Mouse (Mus musculus): Measurements from ENCODE around the gene Lpp. TPM values are rescaled to one million over a fixed set of nuclear protein-coding genes. Genes with fewer than 3 reads are reported as not detected.

Gene Lpp
- total and polyA plus RNA-seq, 3 experiments = 7.7 to 25.1 (median 23.6) TPM

DNA sequence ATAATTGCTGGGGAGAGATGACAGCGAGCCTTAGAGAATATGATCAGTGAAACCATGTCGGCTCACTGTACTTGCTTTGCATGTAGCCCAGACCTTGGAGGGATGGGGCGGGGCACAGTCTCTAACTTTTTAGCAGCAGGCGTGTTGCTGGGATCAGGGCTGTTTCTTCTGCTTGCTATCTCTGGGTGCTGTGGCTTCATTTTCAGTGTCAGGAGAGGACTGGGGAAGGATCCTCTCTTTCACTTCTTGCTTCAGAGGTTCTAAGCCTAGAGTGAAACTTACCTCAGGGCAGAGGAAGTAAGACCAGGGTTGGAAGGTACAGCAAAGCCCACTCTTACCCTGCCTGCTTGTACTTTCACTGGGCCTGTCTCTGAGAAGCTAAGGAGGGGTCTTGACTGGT is 210.0 kb downstream of the Lpp start:
- no peak overlapping the region for H3K27ac ChIP-seq
- WGBS = 83% methylated on average over 4 of the region's 4 CpGs
- H3K79me2 ChIP-seq (replicated peaks; ENCODE audit: control insufficient read depth, insufficient read depth, low read length) = no peaks in the 10 kb centered on the region; the same call in 1 of the 2 replicates
- H3K36me3 ChIP-seq (ENCODE audit: control insufficient read depth, insufficient read depth, low read length) = no peaks in the 10 kb centered on the region; the same call in 1 of the 2 replicates
- no peak for DNase-seq
- no peak overlapping the region for H3K4me3 ChIP-seq
- H3K4me1 ChIP-seq (ENCODE audit: control insufficient read depth, insufficient read depth, low read length) = no peaks in the 10 kb centered on the region
- no peaks in the 10 kb centered on the region for H3K27me3 ChIP-seq (ENCODE audit: control insufficient read depth, insufficient read depth, low read length)
- H3K9ac ChIP-seq (ENCODE audit: low read depth, low read length) = no peak overlapping the region
- intact Hi-C loops (cut with DNase I) = no loop called here
- TF ChIP-seq POLR2A (IDR thresholded peaks at IDR 0.05; ENCODE audit: insufficient read depth, low read depth, low read length) (no peak), EP300 (IDR thresholded peaks at IDR 0.05; ENCODE audit: insufficient read depth, low read depth, low read length) (no peak)

DNA sequence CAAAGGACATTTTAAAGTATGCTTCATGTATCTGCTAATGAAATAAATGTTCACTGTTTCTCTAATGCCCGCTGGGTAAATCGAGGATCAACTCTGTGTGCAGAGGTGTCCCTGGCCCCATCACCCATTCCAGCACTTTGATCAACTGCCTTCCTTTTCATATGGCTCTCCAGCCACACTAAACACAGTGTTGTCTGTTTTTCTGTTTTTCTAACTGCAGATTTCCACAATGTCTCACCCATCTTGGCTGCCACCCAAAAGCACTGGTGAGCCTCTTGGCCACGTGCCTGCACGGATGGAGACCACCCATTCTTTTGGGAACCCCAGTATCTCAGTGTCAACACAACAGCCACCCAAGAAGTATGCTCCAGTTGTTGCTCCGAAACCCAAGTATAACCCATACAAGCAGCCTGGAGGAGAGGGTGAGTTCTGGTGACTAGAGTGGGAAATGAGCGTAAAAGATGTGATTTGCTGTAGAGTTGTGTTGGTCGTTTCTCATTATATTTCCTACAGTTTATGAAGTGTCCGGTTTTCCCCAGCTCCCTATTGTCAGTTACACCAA is 214.7 kb downstream of the Lpp start:
- Histone ChIP-seq H3K4me3 (no peak overlapping the region), H3K36me3 (ENCODE audit: control insufficient read depth, insufficient read depth, low read length) (no peaks in the 10 kb centered on the region), H3K4me1 (ENCODE audit: control insufficient read depth, insufficient read depth, low read length) (peaks cover 2% of the 10 kb centered on the region; the same call in 1 of the 2 replicates), H3K27me3 (ENCODE audit: control insufficient read depth, insufficient read depth, low read length) (no peaks in the 10 kb centered on the region), H3K27ac (no peak overlapping the region), H3K9ac (ENCODE audit: low read depth, low read length) (no peak overlapping the region), H3K79me2 (replicated peaks; ENCODE audit: control insufficient read depth, insufficient read depth, low read length) (no peaks in the 10 kb centered on the region; the same call in 1 of the 2 replicates)
- WGBS = 78% methylated on average over 8 of the region's 8 CpGs
- no peak for TF ChIP-seq POLR2A (IDR thresholded peaks at IDR 0.05; ENCODE audit: insufficient read depth, low read depth, low read length)
- no peak for TF ChIP-seq EP300 (IDR thresholded peaks at IDR 0.05; ENCODE audit: insufficient read depth, low read depth, low read length)
- DNase-seq = no peak
- intact Hi-C loops (cut with DNase I) = no loop called here

DNA sequence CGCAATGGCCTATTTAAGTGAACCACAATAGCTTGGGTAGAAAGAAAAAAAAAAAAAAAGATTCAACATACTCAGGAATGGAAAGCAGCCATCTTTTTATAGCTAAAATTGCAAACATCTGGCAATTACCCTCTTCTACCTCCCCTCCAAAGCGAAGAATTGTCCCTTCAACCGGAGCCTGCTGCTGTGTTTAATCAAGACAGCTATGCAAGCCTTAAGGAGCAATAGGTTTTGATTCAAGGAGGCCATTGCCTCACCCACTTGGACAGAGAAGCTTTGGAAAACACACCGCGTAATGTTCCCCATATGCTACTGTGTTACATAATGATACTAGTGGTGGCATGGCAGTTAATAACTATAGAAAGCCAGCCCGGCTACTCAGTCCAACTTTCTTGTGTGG is 226.2 kb downstream of the Lpp start:
- Histone ChIP-seq H3K27me3 (ENCODE audit: control insufficient read depth, insufficient read depth, low read length) (no peaks in the 10 kb centered on the region), H3K4me3 (no peak overlapping the region), H3K9ac (ENCODE audit: low read depth, low read length) (no peak overlapping the region), H3K36me3 (ENCODE audit: control insufficient read depth, insufficient read depth, low read length) (0 out of 2 replicates have a peak, but pooled peaks cover 3% of the 10 kb centered on the region), H3K4me1 (ENCODE audit: control insufficient read depth, insufficient read depth, low read length) (peaks cover 2% of the 10 kb centered on the region), H3K79me2 (replicated peaks; ENCODE audit: control insufficient read depth, insufficient read depth, low read length) (0 out of 2 replicates have a peak, but pooled peaks cover 2% of the 10 kb centered on the region), H3K27ac (no peak overlapping the region)
- no peak for DNase-seq
- 96% methylated on average over 6 of the region's 6 CpGs for WGBS
- TF ChIP-seq POLR2A (IDR thresholded peaks at IDR 0.05; ENCODE audit: insufficient read depth, low read depth, low read length) (no peak), EP300 (IDR thresholded peaks at IDR 0.05; ENCODE audit: insufficient read depth, low read depth, low read length) (no peak)
- intact Hi-C loops (cut with DNase I) = no loop called here

DNA sequence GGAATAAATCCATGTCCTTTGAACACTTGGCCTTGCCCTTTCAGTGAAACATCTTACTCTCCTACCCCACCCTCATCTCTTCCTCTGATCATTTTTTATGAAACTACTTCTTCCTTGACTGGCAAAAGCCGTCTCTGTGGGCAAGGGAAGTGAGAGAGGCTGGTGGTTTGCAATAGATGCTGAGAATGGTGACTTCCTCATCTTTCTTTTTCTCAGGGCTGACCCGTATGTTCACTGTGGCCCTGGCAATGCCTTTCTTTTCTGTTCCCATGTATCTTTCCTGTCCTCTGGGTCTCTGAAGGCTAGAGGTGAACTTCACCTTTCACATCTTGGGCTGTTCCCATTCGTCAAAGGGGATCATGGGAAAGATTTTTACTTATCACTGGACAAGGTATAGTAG is 226.7 kb downstream of the Lpp start:
- DNase-seq = peak in 1 of 2 experiments; percentile 39
- TF ChIP-seq POLR2A (IDR thresholded peaks at IDR 0.05; ENCODE audit: insufficient read depth, low read depth, low read length) (no peak), EP300 (IDR thresholded peaks at IDR 0.05; ENCODE audit: insufficient read depth, low read depth, low read length) (no peak), CTCF (IDR thresholded peaks at IDR 0.05) (no peak)
- H3K4me3 ChIP-seq = no peak overlapping the region
- 0 out of 2 replicates have a peak, but pooled peaks cover 3% of the 10 kb centered on the region for H3K36me3 ChIP-seq (ENCODE audit: control insufficient read depth, insufficient read depth, low read length)
- H3K79me2 ChIP-seq (replicated peaks; ENCODE audit: control insufficient read depth, insufficient read depth, low read length) = 0 out of 2 replicates have a peak, but pooled peaks cover 2% of the 10 kb centered on the region
- WGBS = 75% methylated on average over 3 of the region's 3 CpGs
- no peak overlapping the region for H3K9ac ChIP-seq (ENCODE audit: low read depth, low read length)
- intact Hi-C loops (cut with DNase I) = no loop called here
- no peak overlapping the region for H3K27ac ChIP-seq
- H3K27me3 ChIP-seq (ENCODE audit: control insufficient read depth, insufficient read depth, low read length) = no peaks in the 10 kb centered on the region
- peaks cover 2% of the 10 kb centered on the region for H3K4me1 ChIP-seq (ENCODE audit: control insufficient read depth, insufficient read depth, low read length)

DNA sequence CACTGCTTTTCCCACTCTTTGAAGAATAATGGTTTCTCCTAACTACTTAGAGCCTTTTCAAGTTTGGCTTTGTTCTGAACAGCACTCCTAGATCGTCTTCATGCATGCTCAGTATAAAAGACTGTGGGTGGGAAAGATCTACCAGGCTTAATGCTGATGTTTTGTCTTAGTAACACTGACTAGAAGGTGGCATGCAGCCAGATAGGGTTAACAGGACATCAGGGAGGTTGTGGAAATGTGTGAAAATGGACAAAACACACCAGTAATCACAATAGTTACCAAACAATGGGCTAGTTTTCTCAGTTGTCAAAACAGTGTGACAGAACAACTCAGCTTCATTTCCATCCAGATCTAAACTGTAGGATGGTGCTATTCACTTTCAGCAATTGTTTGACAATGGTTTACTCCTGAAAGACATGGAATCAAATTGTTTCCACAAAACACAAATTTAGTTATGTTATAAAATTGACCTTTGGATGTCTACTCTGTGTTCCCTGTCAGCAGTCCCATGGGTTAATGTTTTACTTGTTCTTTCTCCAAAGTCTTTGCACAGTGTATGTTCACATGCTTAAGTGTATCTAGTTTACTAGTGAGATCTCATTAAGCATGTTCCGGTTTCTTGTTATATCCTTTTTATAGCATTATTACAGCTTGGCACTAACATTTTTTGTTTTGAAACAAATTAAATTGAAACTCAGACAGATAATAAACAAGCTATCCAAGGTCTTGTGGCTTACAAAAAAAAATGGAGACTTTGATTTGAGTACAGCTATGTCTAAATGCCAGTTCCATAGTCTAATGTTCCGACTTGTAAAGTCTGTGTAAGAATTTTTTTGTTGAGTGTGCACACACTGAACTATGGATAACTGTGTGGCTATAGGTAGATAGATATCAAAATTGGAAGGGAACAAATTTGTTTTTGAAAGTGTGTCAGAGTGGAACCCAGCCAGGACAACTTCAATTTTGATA is 229.2 kb downstream of the Lpp start:
- H3K27ac ChIP-seq = no peak overlapping the region
- no peak overlapping the region for H3K9ac ChIP-seq (ENCODE audit: low read depth, low read length)
- no peak overlapping the region for H3K4me3 ChIP-seq
- WGBS = 80% methylated on average over 3 of the region's 3 CpGs
- H3K27me3 ChIP-seq (ENCODE audit: control insufficient read depth, insufficient read depth, low read length) = no peaks in the 10 kb centered on the region
- peaks cover 2% of the 10 kb centered on the region for H3K4me1 ChIP-seq (ENCODE audit: control insufficient read depth, insufficient read depth, low read length)
- H3K79me2 ChIP-seq (replicated peaks; ENCODE audit: control insufficient read depth, insufficient read depth, low read length) = no peaks in the 10 kb centered on the region
- no peak for TF ChIP-seq EP300 (IDR thresholded peaks at IDR 0.05; ENCODE audit: insufficient read depth, low read depth, low read length)
- TF ChIP-seq POLR2A (IDR thresholded peaks at IDR 0.05; ENCODE audit: insufficient read depth, low read depth, low read length) = no peak
- no peak for TF ChIP-seq CTCF (IDR thresholded peaks at IDR 0.05)
- no peak for DNase-seq
- intact Hi-C loops (cut with DNase I) = no loop called here
- 0 out of 2 replicates have a peak, but pooled peaks cover 3% of the 10 kb centered on the region for H3K36me3 ChIP-seq (ENCODE audit: control insufficient read depth, insufficient read depth, low read length)

DNA sequence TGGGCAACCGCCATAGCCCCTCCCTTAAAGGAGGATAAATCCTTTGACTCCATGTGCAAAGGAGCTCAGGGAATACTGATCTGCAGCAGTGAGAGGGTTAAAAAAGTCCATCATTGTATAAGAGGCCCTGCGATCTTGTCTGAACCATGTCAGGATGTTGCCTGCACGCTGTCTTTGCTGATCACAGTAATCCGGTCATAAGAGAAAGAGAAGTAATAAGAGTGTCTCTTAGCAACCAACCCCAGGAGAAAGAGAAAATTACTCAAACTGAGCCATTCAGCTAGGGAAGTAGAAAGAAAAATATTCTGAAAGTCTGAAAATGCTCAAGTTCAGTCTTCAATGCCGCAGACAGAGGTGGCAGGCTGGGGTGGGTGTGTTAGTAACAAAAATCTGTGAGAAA is 231.0 kb downstream of the Lpp start:
- H3K4me3 ChIP-seq = no peak overlapping the region
- H3K4me1 ChIP-seq (ENCODE audit: control insufficient read depth, insufficient read depth, low read length) = peaks cover 8% of the 10 kb centered on the region
- no peak for TF ChIP-seq EP300 (IDR thresholded peaks at IDR 0.05; ENCODE audit: insufficient read depth, low read depth, low read length)
- TF ChIP-seq CTCF (IDR thresholded peaks at IDR 0.05) = no peak
- TF ChIP-seq POLR2A (IDR thresholded peaks at IDR 0.05; ENCODE audit: insufficient read depth, low read depth, low read length) = no peak
- DNase-seq = no peak
- peaks cover 12% of the 10 kb centered on the region for H3K36me3 ChIP-seq (ENCODE audit: control insufficient read depth, insufficient read depth, low read length)
- H3K9ac ChIP-seq (ENCODE audit: low read depth, low read length) = no peak overlapping the region
- no peaks in the 10 kb centered on the region for H3K27me3 ChIP-seq (ENCODE audit: control insufficient read depth, insufficient read depth, low read length)
- no peak overlapping the region for H3K27ac ChIP-seq
- intact Hi-C loops (cut with DNase I) = no loop called here
- WGBS = 70% methylated on average over 5 of the region's 5 CpGs
- H3K79me2 ChIP-seq (replicated peaks; ENCODE audit: control insufficient read depth, insufficient read depth, low read length) = no peaks in the 10 kb centered on the region
